Mouse (Mus musculus): Measurements from ENCODE around the gene Dbnl. TPM values are rescaled to one million over a fixed set of nuclear protein-coding genes. Genes with fewer than 3 reads are reported as not detected.

Dbnl gene
- total RNA-seq, 2 experiments from 2014 or later, result 64.8 to 72.0 TPM

DNA sequence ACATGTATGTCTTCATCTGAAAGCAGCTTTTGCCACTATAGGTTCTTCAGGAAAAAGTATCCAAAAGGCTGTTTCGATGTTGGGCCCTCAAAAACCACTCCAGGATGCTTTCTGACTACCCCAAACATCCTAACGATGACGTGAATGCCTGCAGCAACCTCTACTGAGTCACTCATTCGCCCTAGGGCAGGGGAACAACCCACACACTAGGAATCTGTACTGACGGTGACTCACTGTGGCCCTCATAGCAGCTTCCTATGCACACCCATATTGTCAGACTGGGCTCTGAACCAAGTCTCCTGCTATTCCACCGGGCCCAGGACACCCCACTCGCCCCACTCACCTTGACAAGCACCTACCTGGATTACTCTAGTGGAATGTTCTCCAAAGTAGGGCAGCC lies 46.8 kb downstream of the Dbnl start:
- DNase-seq (ENCODE audit: low spot score in 2 of 2), result no peak

- DNase-seq (ENCODE audit: low spot score in 2 of 2), result no peak
These were observed 47.8 kb downstream of the Dbnl start for GRCm38 (mm10) chr11:5836126-5836525.

DNA sequence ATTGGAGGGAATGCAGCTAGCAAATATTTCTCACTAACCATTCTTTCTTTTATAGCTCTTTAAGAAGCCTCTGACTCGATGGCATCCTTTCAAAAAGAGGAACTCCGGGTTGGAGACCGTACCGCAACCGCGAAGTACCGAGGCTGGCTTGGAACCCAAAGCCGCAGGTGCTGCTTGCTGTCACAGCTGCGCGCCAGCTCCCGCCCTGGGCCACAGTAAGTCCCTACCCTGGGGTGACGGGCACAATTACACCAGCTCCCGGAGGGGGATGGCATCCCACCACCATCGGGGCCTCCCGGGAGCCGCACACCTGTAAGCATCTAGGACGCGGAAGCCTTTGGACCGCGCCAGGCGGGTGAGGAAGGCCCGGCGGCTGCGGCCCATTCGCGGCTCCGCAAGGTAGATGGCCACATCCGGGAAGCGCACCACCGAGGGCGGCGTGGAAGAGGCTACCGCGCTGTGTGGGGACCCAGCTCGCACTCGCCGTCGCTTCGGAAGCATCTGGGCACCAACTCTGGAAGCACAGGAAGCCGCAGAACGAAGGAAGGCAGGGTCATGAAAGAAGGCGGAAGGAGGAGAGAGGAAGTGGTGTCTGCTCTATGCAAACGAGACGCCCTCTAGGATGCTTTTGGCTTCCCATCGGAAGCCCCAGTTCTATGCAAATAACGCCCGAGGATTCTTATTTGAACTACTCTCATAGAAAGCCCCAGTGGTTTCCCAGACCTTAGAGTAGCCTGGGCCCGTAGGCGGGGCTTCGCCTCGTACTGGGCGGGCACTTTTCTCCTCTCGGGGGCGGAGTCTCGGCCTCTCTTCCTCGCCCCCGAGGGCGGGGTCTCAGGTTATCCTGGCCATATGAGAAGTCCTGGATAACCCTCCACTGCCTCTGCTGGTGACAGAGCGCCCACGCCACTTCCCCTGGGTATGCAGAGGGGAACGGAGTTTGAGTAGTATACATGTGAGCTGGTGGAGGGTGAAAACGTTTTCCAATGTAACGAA lies 49.3 kb downstream of the Dbnl start, which contains the start of gene Polm:
Gene Polm, minus strand, starts transcription at position 766 of the 996 bp plus-strand sequence.
- DNase-seq (ENCODE audit: low spot score in 2 of 2), result peak; percentile 74 to 89

DNA sequence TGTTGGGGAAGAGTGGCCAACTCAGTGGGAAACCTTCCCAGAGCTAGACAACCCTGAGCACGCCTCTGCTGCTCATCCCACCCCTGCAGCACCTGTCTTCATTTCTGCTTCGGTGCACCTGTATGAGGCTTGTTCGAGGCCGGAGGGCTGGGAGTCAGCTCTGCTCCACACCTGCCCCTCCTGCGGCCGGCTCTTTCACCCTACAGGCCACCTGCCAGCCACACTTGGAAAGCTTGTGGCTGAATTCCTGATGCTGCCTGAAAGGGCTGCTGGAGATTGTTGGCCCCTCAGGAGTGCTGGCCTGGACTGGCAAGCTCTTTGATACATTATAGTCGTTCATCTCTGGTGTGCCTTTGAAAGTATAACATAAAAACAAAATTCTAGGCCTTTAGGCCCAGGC lies 52.1 kb downstream of the Dbnl start:
- no peak for DNase-seq (ENCODE audit: low spot score in 2 of 2)

DNA sequence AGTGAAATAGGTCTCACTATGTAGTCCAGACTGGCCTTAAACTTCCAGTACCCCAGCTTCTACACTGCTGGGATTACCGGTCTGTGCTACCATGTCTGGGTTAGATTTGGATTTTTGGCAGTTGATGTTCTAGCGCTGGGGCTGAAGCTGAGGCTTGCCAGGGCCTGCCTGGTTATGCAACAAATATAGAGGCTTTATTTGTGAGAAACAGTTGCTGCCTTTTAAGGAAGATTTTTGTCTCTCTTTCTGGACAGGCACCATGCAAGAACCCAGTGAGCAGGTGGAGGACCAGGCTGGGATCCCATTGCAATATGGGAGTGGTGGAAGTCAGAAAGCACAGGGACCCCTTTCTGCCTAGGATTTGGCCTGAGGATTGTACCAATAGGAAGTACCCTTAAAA lies 53.5 kb downstream of the Dbnl start:
- no peak for DNase-seq (ENCODE audit: low spot score in 2 of 2)

- no peak for DNase-seq (ENCODE audit: low spot score in 2 of 2)
These were observed 54.8 kb downstream of the Dbnl start for GRCm38 (mm10) chr11:5843131-5843530.

- no peak for DNase-seq (ENCODE audit: low spot score in 2 of 2)
These were observed 58.5 kb downstream of the Dbnl start for GRCm38 (mm10) chr11:5846639-5847345.

DNA sequence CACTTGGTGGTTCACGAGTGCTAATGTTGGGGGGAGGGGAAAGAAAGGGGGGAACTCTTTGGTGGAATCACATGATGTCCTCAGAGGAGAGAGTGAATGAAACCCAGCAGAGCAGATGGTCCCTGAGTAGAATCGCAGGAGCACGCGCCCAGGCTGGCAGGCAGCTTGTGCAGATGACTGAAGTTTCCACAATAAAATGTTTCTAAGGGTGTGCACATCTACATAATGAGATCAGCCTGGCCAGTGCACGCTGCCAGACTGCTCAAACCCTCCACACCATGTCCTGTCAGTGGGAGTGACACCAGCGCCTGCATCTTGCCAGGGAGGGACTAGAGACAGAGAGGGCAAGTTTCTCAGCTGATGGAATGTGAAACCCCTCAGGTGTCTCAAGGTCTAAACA lies 60.5 kb downstream of the Dbnl start:
- no peak for DNase-seq (ENCODE audit: low spot score in 2 of 2)

GRCm38 (mm10) chr11:5849316-5849715 lies 61.0 kb downstream of the Dbnl start:
- no peak for DNase-seq (ENCODE audit: low spot score in 2 of 2)

- DNase-seq (ENCODE audit: low spot score in 2 of 2), result no peak
These were observed 62.2 kb downstream of the Dbnl start for GRCm38 (mm10) chr11:5850452-5850851.

Other genes with a start within 250 kb of the Dbnl start
- 10 to 100 TPM; 24.2 to 25.0 TPM for gene Ccdc117, start 246.3 kb upstream of the Dbnl start, total RNA-seq (2021)
- not detected for gene Ankrd36, start 218.8 kb upstream of the Dbnl start, total RNA-seq (2021)
- gene Mrps24, start 72.8 kb upstream of the Dbnl start, total RNA-seq (2021), result 100 to 1,000 TPM; 118 to 121 TPM
- 10 to 100 TPM; 50.6 to 56.8 TPM for gene Urgcp, start 26.1 kb upstream of the Dbnl start, total RNA-seq (2021)
- 10 to 100 TPM; 21.8 to 42.5 TPM for gene Pgam2, start 15.2 kb downstream of the Dbnl start, total RNA-seq (2021)
- gene Polm, start 49.5 kb downstream of the Dbnl start, total RNA-seq (2021), result 10 to 100 TPM; 15.9 to 18.3 TPM
- 100 to 1,000 TPM; 293 to 325 TPM for gene Aebp1, start 73.5 kb downstream of the Dbnl start, total RNA-seq (2021)
- gene Pold2, start 89.8 kb downstream of the Dbnl start, total RNA-seq (2021), result 10 to 100 TPM; 61.2 to 78.6 TPM
- gene Myl7, start 110.3 kb downstream of the Dbnl start, total RNA-seq (2021), result under 1 TPM; 0.56 to 0.76 TPM
- gene Gck, start 161.6 kb downstream of the Dbnl start, total RNA-seq (2021), result 1 to 10 TPM; 5.1 to 6.3 TPM
- 10 to 100 TPM; 97.9 to 98.2 TPM for gene Ykt6, start 167.2 kb downstream of the Dbnl start, total RNA-seq (2021)